Mouse (Mus musculus) hindbrain, embryonic 16.5 days (tissue): Measurements from ENCODE around the gene Uvrag. TPM values are rescaled to one million over a fixed set of nuclear protein-coding genes. Genes with fewer than 3 reads are reported as not detected.

ENCODE experiments used
- polyA plus RNA-seq: library from polyadenylated mRNA; unstranded; fragments of >200 nt; fragmentation: Nextera tagmentation; extraction: Ambion mirVana; gene quantifications from 2 replicates; pipeline ENCODE4 v1.2.1, GENCODE M21; 2015

Uvrag gene
- polyA plus RNA-seq, 1 experiment from 2014 or later, result 14.4 TPM

Other genes starting within 250 kb of the Uvrag start
- gene Dgat2, start 41.6 kb upstream of the Uvrag start, polyA plus RNA-seq, result 23.7 and 24.9 TPM in 2 replicates
- 0.80 and 1.3 TPM in 2 replicates for gene Mogat2, start 97.5 kb upstream of the Uvrag start, polyA plus RNA-seq
- 127 and 137 TPM in 2 replicates for gene Map6, start 126.3 kb upstream of the Uvrag start, polyA plus RNA-seq
- 261 and 355 TPM in 2 replicates for gene Serpinh1, start 212.1 kb upstream of the Uvrag start, polyA plus RNA-seq
- 36.9 and 43.8 TPM in 2 replicates for gene Gdpd5, start 240.3 kb upstream of the Uvrag start, polyA plus RNA-seq